Mouse (Mus musculus): ENCODE data around the gene March2. TPM values are rescaled to one million over a fixed set of nuclear protein-coding genes. Genes with fewer than 3 reads are reported as not detected.

Gene March2
- polyA plus RNA-seq, 1 experiment from 2014 or later: 64.9 TPM

DNA sequence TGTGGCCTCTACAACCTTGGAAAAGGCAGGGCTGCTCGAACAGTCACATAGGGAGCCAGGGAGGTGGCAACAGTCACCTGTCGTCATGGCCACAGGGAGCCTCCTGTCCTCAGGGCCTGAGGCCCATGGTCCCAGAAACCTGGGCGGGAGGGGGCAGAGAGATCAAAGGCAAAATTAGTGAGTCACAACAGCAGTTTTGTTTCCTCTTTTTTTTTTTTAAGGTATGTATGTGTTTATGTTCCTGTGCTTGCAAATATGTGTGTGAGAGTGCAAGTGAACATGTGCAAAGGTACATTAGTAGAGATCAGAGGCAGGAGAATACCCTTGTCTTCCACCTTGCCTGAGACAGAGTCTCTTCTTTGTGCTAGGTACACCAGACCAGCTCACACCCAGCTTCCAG lies 8.6 kb downstream of the March2 start:
- TF ChIP-seq CTCF (IDR thresholded peaks at IDR 0.05; ENCODE audit: low read depth): no peak
- Histone ChIP-seq H3K4me1 (replicated peaks; ENCODE audit: insufficient read depth, low read length) (no peaks in the 10 kb centered on the region), H3K4me2 (ENCODE audit: low read length) (no peak overlapping the region), H3K27me3 (ENCODE audit: insufficient read depth, low read length) (no peaks in the 10 kb centered on the region), H3K4me3 (replicated peaks; ENCODE audit: low read depth, low read length) (no peak overlapping the region), H3K9ac (ENCODE audit: low read depth, low read length) (no peak overlapping the region), H3K27ac (no peak overlapping the region), H3K9me3 (replicated peaks; ENCODE audit: low read length) (no peaks in the 10 kb centered on the region), H3K36me3 (ENCODE audit: insufficient read depth, low read length) (peaks cover 12% of the 10 kb centered on the region; the same call in 1 of the 2 replicates)
- 73% methylated on average over 3 of the region's 3 CpGs for WGBS
- ATAC-seq (replicated peaks; ENCODE audit: low FRiP score, low read depth): no peak
- no peak for DNase-seq (ENCODE audit: low spot score)

DNA sequence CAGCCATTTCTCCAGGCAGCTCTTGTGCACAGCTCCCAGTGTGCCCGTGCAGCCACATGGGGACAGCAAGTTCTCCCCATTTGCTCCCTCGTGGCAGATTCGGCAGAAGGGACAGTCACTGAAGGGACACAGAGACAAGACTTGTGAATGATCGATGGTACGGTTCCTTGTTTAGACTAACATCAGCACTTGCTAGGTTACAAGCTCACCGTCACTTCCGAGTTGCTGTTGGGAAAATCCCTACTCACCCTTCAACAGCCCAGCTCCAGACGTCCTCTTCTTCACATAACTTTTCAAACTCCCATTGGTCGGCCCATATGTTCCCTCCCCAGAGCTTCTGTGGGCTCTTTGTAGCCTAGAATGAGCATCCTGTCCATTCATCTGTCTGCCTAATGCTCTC lies 15.4 kb downstream of the March2 start:
- Histone ChIP-seq H3K4me3 (replicated peaks; ENCODE audit: low read depth, low read length) (no peak overlapping the region), H3K27ac (no peak overlapping the region), H3K36me3 (ENCODE audit: insufficient read depth, low read length) (peaks cover 10% of the 10 kb centered on the region; the same call in 1 of the 2 replicates), H3K9ac (ENCODE audit: low read depth, low read length) (no peak overlapping the region), H3K9me3 (replicated peaks; ENCODE audit: low read length) (no peaks in the 10 kb centered on the region), H3K4me2 (ENCODE audit: low read length) (no peak overlapping the region), H3K27me3 (ENCODE audit: insufficient read depth, low read length) (no peaks in the 10 kb centered on the region), H3K4me1 (replicated peaks; ENCODE audit: insufficient read depth, low read length) (no peaks in the 10 kb centered on the region)
- WGBS: 89% methylated on average over 9 of the region's 9 CpGs
- ATAC-seq (replicated peaks; ENCODE audit: low FRiP score, low read depth): no peak
- DNase-seq (ENCODE audit: low spot score): no peak
- no peak for TF ChIP-seq CTCF (IDR thresholded peaks at IDR 0.05; ENCODE audit: low read depth)

GRCm38 (mm10) chr17:33702178-33702577 lies 16.3 kb downstream of the March2 start:
- H3K4me3 ChIP-seq (replicated peaks; ENCODE audit: low read depth, low read length): no peak overlapping the region
- H3K9ac ChIP-seq (ENCODE audit: low read depth, low read length): no peak overlapping the region
- no peak overlapping the region for H3K4me2 ChIP-seq (ENCODE audit: low read length)
- ATAC-seq (replicated peaks; ENCODE audit: low FRiP score, low read depth) (no peak), DNase-seq (ENCODE audit: low spot score) (no peak)
- H3K27me3 ChIP-seq (ENCODE audit: insufficient read depth, low read length): no peaks in the 10 kb centered on the region
- H3K27ac ChIP-seq: no peak overlapping the region
- H3K36me3 ChIP-seq (ENCODE audit: insufficient read depth, low read length): peaks cover 9% of the 10 kb centered on the region; the same call in 1 of the 2 replicates
- H3K4me1 ChIP-seq (replicated peaks; ENCODE audit: insufficient read depth, low read length): no peaks in the 10 kb centered on the region
- WGBS: 48% methylated on average over 1 of the region's 1 CpGs
- no peak for TF ChIP-seq CTCF (IDR thresholded peaks at IDR 0.05; ENCODE audit: low read depth)
- no peaks in the 10 kb centered on the region for H3K9me3 ChIP-seq (replicated peaks; ENCODE audit: low read length)

- no peaks in the 10 kb centered on the region for H3K4me1 ChIP-seq (replicated peaks; ENCODE audit: insufficient read depth, low read length)
- H3K27me3 ChIP-seq (ENCODE audit: insufficient read depth, low read length): no peaks in the 10 kb centered on the region
- H3K4me3 ChIP-seq (replicated peaks; ENCODE audit: low read depth, low read length): no peak overlapping the region
- WGBS: 85% methylated on average over 1 of the region's 1 CpGs
- ATAC-seq (replicated peaks; ENCODE audit: low FRiP score, low read depth) (no peak), DNase-seq (ENCODE audit: low spot score) (no peak)
- H3K4me2 ChIP-seq (ENCODE audit: low read length): no peak overlapping the region
- no peak for TF ChIP-seq CTCF (IDR thresholded peaks at IDR 0.05; ENCODE audit: low read depth)
- H3K9me3 ChIP-seq (replicated peaks; ENCODE audit: low read length): no peaks in the 10 kb centered on the region
- H3K9ac ChIP-seq (ENCODE audit: low read depth, low read length): no peak overlapping the region
- peaks cover 20% of the 10 kb centered on the region; the same call in 1 of the 2 replicates for H3K36me3 ChIP-seq (ENCODE audit: insufficient read depth, low read length)
- H3K27ac ChIP-seq: no peak overlapping the region
These were observed 23.0 kb downstream of the March2 start for GRCm38 (mm10) chr17:33695471-33695870.

DNA sequence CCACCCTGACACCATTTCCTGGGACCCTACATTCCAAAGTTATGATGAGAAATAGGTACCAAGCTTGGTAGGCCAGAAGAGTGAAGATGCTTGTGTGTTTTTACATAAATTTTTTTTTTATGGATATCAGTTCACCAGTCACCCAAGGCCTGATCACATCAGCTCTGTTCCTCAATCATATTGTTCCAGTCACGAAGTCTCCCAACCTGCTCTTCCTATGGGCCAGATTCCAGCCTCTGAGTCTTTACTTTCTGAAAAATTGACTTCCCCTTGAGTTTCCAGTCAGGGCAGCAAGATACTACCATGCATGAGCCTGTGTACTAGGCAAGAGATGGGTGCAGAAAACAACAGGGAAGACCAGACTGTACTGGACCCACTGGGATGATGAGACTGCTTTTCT lies 31.7 kb downstream of the March2 start, which contains the start of gene Hnrnpm:
Gene Hnrnpm (minus strand): TSS at position 101 of the 400 bp plus-strand sequence.
- DNase-seq (ENCODE audit: low spot score) (no peak), ATAC-seq (replicated peaks; ENCODE audit: low FRiP score, low read depth) (no peak)
- Histone ChIP-seq H3K9me3 (replicated peaks; ENCODE audit: low read length) (no peaks in the 10 kb centered on the region), H3K4me2 (ENCODE audit: low read length) (peak within 1 kb of the TSS; percentile 88), H3K4me1 (replicated peaks; ENCODE audit: insufficient read depth, low read length) (peaks cover 16% of the 10 kb centered on the region; the same call in 1 of the 2 replicates), H3K27me3 (ENCODE audit: insufficient read depth, low read length) (no peaks in the 10 kb centered on the region), H3K9ac (ENCODE audit: low read depth, low read length) (peak within 1 kb of the TSS; percentile 98), H3K36me3 (ENCODE audit: insufficient read depth, low read length) (peaks cover 9% of the 10 kb centered on the region; the same call in 1 of the 2 replicates), H3K4me3 (replicated peaks; ENCODE audit: low read depth, low read length) (peak within 1 kb of the TSS; percentile 90), H3K27ac (no peak within 1 kb of the TSS)
- TF ChIP-seq CTCF (IDR thresholded peaks at IDR 0.05; ENCODE audit: low read depth): no peak
- WGBS: 94% methylated on average over 1 of the region's 1 CpGs

DNA sequence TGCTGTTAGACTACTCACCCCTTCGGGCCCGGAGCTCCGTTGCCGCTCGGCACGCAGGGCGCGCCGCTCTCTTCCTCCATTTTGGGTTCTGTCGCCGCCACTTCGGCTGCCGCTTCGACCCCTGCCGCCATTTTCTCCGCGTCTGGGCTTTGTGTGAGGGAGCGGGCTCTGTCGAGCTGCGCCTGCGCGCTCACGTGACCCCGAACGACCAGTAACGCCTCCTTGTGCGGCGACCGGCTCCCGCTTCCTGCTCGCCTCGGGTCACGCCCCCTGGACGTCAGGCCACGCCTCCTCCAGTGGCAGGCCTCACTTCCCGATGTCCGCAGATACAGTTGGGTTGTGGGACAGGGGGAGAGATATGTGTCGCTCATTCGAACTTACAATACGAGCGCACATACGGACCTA lies 33.2 kb downstream of the March2 start:
- Histone ChIP-seq H3K9ac (ENCODE audit: low read depth, low read length) (peak overlapping the region; percentile 98), H3K4me3 (replicated peaks; ENCODE audit: low read depth, low read length) (peak overlapping the region; percentile 90), H3K27me3 (ENCODE audit: insufficient read depth, low read length) (no peaks in the 10 kb centered on the region), H3K9me3 (replicated peaks; ENCODE audit: low read length) (no peaks in the 10 kb centered on the region), H3K27ac (peak overlapping the region; percentile 95), H3K4me2 (ENCODE audit: low read length) (peak overlapping the region; percentile 88), H3K36me3 (ENCODE audit: insufficient read depth, low read length) (0 out of 2 replicates have a peak, but pooled peaks cover 5% of the 10 kb centered on the region), H3K4me1 (replicated peaks; ENCODE audit: insufficient read depth, low read length) (peaks cover 16% of the 10 kb centered on the region; the same call in 1 of the 2 replicates)
- under 1% methylated on average over 42 of the region's 42 CpGs for WGBS
- peak; percentile 98 for ATAC-seq (replicated peaks; ENCODE audit: low FRiP score, low read depth)
- DNase-seq (ENCODE audit: low spot score): peak; percentile 97
- TF ChIP-seq CTCF (IDR thresholded peaks at IDR 0.05; ENCODE audit: low read depth): peak; percentile 13; the same call in 1 of the 2 replicates
